Mouse (Mus musculus) ES-CJ7 (cell line): ENCODE data around the gene Adssl1.

Experiments
- DNase-seq: peaks from one replicate; pipeline ENCODE4 v3.0.0; 2011; ENCODE audit warnings: low read depth, low spot score

Adssl1 gene

DNA sequence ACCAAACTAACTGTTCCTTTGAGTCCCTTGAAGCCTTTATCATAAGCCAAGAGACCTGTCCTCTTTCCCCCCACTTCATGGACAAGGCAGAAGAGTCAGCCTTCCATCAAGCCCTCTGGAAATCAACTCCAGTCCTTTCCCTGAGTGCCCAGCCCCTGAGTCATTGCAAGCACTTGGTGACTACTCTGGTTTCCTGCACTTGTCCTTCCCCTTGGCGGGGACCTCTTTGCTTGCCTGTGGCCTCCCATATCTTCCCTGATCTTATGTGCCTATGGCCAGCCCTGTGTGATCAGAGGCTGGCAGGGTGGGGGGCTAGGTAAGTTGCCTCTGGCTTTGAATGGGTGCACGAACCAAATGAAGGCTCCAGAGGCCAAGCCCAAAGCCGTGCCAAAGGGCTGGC is 2.1 kb downstream of the Adssl1 start:
- DNase-seq: no peak

DNA sequence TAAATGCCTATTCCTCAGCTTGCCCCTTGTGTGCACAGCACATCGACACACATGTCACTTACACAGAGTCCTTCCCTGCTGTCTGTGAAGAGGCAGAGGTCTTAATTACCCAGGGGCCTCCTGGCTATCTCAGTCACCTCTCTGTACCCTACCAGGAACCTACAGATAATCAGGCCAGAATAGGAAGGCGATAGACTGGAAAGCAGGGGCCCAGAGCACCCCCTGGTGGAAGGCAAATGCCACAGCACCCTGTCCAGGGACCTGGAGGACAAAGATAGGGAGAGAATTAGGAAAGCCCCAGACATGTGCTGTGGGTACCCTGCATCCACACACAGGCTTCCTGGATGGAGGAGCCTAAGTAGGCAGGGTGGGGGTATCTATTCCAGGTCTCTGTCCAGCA is 3.9 kb downstream of the Adssl1 start:
- peak; percentile 59 for DNase-seq

DNA sequence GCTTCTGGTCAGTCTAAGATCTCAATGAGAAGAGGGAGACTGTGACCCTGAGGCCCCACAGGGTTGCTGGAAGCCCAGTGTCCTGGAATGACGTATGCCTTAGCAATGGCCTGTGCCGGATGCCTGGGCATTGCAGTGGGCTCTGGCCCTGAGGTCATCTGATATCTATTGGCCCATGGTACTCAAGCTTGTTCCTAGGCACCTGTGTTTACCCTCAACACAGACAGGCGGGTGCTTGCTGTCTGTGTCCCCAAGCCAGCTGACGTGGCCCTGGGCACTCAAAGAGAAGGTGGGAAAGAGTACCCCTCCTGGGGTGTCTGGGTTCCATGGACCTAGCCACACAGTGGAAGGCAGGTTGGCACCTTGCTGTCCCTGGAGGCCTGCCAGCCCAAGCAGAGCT is 5.9 kb downstream of the Adssl1 start:
- no peak for DNase-seq

DNA sequence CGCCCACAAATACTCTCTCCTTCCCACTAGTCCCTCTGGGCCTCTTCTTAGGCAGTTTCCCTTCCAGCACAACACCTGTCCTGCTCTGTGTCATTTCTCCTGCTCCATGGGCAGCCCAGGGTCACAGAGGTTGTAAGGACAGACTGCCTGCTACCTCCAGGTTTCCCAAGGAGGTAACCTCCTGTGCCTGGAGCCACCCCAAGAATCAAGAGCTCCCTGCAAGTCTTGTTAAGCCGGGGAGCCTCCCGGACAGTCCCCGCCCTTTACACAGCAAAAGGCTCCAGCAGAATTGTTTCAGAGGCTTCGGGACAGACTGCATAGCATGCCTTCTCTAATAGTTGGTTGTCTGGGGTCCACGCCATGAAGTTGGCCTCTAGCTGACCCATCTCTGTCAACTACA is 6.6 kb downstream of the Adssl1 start:
- DNase-seq: no peak

DNA sequence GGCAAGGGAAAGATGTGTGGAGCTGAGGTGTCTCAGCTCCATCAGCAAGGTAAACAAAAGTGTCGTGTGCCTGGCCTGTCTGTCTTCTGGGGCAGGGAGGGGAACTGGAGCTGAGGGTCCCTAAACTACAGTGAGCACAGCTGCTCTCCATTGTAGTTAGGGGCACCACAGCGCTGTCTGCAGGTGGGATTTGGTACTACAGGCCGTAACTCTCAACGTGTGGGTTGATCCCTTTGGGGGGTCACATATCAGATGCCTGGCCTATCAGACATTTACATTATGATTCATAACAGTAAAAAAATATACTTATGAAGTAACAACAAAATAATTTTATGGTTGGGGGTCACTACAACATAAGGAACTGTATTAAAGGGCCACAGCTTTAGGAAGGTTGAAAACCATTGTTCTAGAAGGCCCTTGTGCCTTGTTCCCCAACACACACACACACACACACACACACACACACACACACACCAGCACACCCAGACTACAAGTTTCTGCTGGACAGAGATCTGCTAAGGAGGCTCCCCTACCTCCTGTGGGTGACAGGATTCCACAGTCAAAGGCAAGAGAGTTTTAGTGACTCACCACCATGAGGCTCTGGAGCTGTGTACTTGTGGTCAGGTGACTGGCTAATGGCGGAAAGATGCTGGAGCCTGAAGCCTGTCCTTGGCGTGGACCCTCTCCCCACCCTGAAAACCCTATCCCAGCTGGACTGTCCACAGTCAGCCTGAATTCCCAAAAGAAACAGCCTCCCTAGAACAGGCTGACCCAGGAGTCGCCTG is 7.4 kb downstream of the Adssl1 start:
- peak; percentile 43 for DNase-seq

DNA sequence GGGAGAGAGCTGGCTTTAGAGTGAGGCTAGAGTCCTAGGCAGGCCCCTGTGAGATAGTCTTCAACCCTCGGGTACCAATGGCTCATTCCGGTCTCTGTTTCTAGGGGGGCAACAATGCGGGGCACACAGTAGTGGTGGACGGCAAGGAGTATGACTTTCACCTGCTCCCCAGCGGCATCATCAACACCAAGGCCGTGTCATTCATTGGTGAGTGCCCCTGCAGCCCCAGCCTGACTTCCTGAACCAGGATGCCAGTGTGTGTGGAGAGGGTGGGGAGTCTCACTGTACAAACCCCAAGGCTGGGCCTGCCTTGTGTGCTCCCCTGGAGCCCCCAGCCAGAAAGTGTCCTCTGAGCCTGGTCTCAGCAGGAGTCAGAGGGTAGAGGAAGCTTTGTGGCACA is 8.4 kb downstream of the Adssl1 start:
- DNase-seq: no peak

DNA sequence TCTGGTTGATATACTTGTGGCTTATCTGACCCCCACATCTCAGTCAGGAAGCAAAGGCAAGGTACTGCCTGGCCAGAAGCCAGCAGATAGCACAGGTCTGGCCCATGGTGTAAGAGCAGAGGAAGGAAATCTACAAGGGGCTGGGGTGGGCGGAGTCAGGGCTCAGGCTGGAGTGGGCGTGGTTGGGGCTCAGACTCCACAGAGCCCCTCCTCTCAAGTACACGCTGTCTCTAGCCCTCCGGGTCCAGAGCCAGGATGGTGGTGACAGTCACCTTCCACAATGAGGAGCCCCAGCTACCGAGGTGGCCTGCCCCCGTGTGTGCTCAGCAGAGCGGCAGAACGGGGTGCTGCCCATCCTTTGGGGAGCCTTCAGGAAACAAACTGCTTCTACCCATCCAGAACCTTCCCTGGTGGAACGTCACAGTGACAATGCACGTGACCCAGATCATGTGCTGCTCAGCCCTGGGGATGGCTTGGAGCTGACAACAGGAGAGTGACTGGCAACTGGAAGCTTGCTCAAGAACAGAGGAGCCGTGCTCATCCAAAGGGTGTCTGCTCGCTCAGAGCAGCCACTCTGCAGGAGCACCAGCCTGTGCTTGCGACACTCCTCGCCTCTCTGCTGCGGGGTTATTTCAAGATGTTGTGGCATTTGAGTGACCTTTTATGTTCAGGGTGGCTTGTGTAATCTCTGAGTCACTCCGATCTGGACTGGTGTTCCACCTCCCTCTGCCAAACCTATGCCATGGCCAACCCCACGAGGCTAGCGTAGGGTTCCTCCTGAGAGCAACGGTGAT is 9.3 kb downstream of the Adssl1 start:
- peak; percentile 79 for DNase-seq

DNA sequence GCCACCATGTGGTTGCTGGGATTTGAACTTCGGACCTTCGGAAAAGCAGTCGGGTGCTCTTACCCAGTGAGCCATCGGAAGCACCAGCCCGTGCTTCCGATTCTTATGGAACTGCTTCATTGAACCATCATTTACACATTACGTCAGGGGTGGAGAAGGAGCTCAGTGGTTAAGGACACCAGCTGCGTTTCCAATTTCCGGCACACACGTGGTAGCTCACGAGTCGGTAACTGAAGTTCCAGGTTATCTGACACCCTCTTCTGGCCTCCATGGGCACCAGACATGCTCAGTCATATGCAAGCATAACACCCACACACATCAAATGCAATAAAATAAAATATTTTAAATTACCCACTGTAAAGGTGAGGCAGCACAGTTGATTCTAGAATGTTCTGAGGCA is 10.2 kb downstream of the Adssl1 start:
- DNase-seq: no peak

DNA sequence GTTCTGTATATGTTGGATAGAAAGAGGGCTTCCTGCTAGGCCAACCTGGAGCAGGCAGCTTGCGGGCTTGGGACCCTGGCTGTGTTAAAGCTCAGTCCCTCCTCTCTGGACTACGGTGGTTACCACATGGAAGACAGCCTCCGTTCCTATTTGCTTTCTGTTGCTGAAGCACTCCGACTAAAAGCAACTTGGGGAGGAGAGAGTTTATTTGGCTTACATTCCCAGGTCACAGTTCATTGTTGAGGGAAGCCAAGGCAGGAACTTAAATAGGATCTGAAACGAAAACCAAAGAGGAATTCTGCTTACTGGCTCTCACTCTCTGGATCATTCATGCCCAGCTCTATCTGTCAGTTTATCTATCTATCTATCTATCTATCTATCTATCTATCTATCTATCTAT is 11.0 kb downstream of the Adssl1 start:
- DNase-seq: no peak

DNA sequence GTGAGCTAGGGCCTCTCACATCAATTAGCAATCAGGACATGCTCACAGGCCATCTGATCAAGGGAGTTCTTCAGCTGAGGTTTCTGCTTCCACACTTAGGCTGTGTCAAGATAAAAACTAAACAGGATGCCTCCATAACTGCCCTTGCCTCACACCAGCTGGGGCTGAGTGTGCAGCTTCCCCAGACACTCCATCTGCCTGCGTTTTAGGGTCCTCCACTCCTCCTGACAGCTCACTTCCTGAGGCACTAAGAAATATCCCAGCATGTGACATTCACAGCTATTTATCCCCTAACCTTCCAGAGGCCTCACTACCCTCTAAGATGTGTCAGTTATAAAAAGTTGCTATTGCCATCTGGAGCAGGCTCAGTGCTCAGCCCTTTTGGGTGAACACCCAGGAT is 11.6 kb downstream of the Adssl1 start:
- DNase-seq: no peak

DNA sequence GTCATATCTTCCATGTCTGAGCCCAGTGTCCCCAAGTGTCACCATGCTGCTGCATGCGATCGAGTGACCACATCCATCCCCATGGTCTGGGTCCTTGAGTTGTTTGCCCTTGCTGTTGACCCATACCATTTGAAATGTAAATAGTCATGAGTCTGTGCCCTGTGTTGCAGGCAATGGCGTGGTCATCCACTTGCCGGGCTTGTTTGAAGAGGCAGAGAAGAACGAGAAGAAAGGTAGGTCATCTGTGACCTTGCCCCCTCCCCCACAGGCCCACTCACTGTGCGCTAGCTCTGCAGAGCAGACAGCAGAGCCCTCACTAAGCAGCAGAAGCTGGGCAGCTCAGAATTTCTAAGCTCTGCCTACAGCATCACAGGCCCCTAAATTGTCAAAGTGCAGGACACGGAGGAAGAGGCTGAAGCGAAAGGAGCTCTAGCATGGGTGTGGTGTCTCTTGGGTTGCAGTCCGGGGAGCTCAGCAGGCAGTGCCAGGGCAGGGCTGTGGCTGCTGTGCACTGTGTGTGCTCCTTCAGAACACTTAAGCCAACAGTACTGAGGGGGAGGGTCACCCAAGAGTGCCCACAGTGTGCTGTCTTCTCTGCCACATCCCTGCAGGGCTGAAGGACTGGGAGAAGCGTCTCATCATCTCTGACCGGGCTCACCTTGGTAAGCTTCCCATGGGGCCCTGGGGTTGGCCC is 12.4 kb downstream of the Adssl1 start:
- no peak for DNase-seq

DNA sequence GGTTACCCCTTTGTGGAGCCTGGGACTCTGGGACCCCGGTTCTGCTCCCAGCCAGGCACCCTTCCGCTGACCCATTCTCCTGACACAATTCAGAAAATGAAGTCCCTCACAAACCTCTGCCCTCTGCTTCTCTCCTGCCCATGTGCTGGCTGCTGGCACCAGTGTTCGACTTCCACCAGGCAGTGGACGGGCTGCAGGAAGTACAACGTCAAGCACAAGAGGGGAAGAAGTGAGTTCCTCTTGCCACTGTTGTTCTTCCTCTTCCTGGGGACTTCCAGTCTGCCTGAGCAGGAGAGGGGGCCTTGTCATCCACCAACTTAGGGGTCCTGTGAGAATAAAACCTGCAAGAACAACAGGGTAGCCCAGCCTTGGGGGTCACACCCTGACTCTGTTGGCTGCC is 13.1 kb downstream of the Adssl1 start:
- no peak for DNase-seq

DNA sequence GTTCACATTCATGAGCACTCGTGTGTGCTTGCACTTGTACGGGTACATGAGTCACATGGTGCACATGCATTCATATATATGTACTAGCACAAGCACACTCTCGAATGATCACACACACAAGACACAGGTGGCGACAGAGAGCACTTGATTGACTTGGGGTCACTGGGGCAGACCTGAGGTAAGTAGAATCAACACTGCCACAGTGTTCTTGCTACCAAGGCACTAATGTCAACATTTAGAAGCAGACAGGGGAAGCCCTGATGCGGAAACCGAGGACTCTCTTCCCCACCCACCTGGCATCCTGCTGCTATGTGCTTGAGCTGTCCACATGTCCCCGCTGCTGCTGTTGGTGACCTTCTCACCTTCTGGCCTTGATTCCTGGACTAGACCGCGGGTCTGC is 13.8 kb downstream of the Adssl1 start:
- DNase-seq: peak; percentile 58

DNA sequence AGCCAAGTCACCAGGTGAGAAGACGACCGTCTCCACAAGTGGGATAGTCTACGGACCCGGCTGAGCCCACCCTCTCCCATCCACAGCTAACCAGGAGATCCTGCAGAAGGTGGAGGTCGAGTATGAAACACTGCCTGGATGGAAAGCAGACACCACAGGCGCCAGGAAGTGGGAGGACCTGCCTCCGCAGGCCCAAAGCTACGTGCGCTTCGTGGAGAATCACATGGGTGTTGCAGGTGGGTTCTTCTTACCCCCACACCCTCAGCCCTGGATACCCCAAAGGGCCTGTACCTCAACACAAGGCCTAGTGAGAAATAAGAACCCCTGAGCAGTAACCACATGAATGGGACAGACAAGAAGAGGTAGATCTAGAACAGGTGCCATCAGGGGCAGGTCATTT is 19.7 kb downstream of the Adssl1 start:
- DNase-seq: no peak

DNA sequence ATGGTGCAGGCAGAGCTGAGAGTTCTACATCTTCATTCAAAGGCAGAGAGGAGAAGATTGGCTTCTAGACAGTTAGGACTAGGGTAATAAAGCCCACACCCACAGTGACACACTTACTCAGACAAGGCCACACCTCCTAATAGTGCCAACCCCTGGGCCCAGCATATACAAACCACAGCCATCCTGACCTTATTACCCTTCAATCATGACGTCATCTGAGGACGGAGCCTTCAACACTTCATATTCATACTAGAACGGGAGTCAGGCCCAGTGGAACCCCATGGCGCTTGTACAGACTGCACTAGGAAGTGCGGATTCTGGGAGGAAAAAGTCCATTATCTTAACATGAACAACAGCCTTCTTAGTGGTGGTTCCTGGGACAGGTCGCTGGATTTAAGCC is 23.3 kb downstream of the Adssl1 start:
- no peak for DNase-seq

DNA sequence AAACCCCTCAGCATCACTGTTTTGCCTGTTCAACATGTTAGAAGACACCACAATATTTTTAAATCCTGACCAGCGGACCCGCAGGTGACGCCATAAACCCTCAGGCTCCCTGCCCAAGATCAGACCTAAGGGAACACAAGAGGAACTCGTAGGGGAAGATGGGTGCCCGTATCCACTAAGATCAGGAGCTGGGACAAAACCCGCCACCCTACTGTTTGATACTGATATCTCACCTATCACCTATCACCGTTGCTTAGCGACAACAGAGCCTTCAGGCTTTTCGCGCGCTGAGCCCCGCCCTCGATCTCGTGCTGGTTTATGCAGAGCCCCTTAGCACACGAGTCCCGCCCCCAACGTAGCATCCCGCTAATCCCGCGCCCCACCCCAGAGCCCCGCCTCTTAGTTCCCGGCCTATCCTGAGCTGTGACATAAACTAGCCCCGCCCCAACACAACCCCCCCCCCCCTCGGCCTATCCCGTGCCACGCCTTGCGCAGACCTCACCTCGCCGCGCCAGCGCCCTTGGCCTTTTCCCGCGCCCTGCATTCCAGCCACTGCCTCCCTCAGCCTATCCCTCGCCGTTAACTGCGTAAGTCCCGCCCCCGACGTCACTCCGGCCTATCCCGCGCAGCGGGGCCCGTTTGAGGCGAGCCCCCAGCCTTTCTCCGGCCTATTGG is 24.5 kb downstream of the Adssl1 start, which contains the start of gene Siva1:
Gene Siva1, plus strand, starts transcription at position 500 of the 675 bp plus-strand sequence.
- peak; percentile 99 for DNase-seq

DNA sequence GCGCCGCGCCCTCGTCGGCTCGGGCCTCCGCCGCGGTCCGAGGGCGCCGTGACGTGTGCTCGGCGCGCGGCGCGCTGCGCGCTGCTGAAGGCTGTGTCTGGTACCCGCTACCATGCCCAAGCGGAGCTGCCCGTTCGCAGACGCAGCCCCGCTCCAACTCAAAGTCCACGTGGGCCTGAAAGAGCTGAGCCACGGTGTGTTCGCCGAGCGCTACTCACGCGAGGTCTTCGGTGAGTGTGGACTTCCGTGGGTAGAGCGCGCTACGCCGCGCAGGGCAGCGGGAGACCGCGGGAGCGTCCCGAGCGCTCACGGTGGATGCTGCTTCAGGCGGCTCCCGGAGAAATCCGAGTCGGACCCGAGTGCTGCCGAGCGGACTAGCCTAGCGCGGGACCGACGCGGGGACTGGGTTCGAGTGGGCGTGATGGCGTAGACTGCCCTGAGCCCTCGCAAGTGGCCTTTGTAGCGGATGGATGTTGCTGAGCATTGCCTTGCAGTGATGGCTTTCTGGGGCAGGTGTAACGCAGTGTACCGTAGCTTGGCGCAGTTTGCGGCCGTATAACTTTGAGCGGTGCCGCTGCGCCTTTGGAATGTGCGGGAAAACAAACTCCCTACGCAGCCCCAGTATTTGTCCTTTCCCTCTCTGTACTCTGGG is 25.1 kb downstream of the Adssl1 start:
- DNase-seq: no peak

DNA sequence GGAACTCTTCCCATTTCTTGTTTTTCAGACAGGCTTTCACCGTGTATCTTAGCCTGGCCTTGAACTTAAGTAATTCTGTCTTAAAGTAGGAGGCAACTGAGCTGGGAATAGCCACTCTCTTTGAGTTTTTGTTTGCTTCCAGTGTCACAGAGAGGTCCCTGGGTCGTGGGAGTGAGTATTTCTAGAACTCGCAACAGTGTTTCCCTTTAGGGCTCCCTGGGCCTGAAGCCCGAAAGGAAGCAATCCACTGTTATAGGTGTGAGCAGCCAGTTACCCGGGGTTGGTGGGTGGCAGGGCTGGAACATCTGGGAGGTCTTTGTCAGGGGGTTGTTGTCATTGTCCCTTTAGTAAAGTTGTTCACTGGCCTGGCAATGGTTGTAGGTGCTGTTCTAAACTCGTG is 26.3 kb downstream of the Adssl1 start:
- no peak for DNase-seq

DNA sequence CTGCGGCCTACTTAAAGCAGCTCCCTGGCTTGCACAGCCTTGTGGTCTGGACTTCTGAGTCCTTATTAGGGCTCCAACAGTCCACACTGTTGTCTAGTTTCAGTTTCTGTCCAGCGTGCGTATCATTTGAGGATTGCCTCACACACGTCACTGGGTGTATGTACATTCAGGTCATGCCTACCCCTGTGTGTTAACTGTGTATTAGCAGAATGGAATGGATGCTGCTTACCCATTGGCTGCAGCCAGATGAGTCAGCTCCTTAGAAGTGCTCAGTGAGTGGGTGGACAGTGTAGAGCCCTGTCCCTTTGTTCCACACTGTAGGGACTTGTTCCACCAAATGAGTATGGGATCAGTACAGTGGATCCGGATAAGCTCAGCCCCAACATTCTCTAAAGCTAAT is 28.2 kb downstream of the Adssl1 start:
- DNase-seq: no peak

DNA sequence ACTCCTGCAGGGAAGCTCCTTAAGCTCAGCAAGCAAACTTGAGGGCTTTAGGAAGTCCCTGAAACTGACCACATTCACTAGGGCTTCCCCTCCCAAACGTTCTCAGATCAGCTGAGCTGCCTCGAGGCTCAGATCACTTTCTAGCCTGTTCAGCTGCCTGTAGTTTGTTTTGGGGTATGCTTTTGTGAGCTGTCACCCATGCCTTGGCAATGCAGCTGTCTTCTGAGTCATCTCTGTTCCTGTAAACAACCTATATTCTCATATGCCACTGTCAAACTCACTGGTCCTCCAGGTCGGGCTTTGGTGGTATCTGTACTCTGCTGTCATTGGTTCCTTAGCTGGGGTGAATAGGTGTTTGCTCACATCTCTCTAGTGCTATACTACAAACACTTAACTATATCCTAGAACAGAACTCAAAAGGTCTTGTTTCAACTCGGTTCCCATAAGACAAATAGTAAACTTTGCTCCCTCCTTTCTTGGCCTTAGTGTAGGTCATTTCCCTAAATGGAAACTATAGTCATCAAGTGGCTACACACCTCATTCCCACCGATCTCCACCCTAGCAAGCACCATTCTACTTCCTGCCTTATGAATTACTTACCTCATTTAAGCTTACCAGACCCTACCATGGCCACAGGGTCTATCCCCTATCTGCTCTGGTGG is 32.1 kb downstream of the Adssl1 start:
- no peak for DNase-seq
